Mouse (Mus musculus): ENCODE results near the gene Ulbp1.
"Not testable (repeated sequence)": the region's sequence is repeated elsewhere in the genome, so short reads cannot be mapped to it uniquely, and the experiment has no call there.

Gene Ulbp1

GRCm38 (mm10) chr10:7473197-7473889, at the start of gene Ulbp1:
TSS of gene Ulbp1 (minus strand) at chr10:7473638.
- DNase-seq (ENCODE audit: low read depth, low spot score) = peak; percentile 69

GRCm38 (mm10) chr10:7498180-7498579, 24.7 kb upstream of the Ulbp1 start:
- DNase-seq (ENCODE audit: low read depth, low spot score) = not testable (repeated sequence)

GRCm38 (mm10) chr10:7492384-7492783, 18.9 kb upstream of the Ulbp1 start:
- not testable (repeated sequence) for DNase-seq (ENCODE audit: low read depth, low spot score)

DNA sequence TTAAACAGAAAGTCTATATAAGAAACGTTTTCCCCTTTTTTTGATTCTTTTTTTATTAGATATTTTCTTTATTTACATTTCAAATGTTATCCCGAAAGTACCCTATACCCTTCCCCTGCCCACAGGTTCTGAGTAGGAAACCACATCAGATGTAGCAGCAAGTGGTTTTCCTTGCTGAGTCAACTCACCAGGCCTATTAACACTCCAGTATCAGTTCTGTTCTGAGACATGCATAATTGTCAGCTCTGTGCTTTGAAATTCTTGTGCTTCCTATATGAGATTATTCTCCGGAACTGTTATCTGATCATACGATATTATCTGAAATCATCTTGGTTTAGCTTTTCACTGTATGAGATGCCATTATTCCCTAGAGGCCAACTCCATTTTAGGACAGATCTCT, 10.2 kb upstream of the Ulbp1 start:
- DNase-seq (ENCODE audit: low read depth, low spot score) = no peak

GRCm38 (mm10) chr10:7474225-7474624, 787 bp upstream of the Ulbp1 start:
- DNase-seq (ENCODE audit: low read depth, low spot score) = not testable (repeated sequence)

- no peak for DNase-seq (ENCODE audit: low read depth, low spot score)
Observed at GRCm38 (mm10) chr10:7471664-7472063, 1.8 kb downstream of the Ulbp1 start.

DNA sequence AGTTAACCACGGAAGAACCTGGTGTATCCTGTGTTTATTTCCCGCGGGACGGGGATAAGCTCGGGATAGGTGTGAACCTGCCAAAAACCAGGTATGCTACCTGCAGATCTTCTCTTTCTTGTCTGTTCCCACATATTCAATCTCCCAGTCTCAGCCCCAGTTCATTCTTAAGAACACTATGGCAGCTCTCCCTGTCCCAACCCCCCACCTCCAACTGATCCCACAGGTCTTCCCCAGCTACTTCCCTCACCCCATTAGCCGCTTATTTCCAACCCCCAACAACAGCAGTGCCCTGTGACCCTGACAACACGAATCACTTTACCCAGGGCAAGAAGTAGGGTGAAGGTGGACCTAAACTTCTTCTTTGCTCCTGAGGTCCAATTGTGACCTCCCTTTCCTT, 3.0 kb downstream of the Ulbp1 start:
- DNase-seq (ENCODE audit: low read depth, low spot score) = no peak

- DNase-seq (ENCODE audit: low read depth, low spot score) = peak; percentile 63
Observed at GRCm38 (mm10) chr10:7469716-7470414, 3.6 kb downstream of the Ulbp1 start.

DNA sequence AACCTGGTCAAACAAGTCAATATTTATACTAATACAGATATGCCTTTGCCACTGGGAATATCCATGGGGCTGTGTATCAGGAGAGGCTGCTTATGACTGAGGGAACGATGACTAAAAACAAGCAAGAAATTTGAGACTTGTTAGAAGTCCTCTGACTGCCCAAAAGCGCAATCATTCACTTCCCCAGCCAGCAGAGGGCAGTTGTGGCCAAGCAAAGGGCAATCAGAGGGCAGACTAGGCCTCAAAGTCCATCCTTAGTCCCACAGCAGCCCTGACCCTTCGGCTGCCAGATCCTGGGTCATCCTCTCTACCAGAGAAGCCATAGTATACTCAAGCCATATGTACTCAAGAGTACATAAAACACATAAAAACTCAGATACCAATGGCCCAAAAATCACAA, 11.4 kb downstream of the Ulbp1 start:
- DNase-seq (ENCODE audit: low read depth, low spot score) = peak; percentile 67

GRCm38 (mm10) chr10:7438928-7439327, 34.5 kb downstream of the Ulbp1 start:
- DNase-seq (ENCODE audit: low read depth, low spot score) = no peak

- DNase-seq (ENCODE audit: low read depth, low spot score) = no peak
Observed at GRCm38 (mm10) chr10:7393143-7394035, 80.0 kb downstream of the Ulbp1 start.

- DNase-seq (ENCODE audit: low read depth, low spot score) = no peak
Observed at GRCm38 (mm10) chr10:7391935-7392930, 81.2 kb downstream of the Ulbp1 start.

DNA sequence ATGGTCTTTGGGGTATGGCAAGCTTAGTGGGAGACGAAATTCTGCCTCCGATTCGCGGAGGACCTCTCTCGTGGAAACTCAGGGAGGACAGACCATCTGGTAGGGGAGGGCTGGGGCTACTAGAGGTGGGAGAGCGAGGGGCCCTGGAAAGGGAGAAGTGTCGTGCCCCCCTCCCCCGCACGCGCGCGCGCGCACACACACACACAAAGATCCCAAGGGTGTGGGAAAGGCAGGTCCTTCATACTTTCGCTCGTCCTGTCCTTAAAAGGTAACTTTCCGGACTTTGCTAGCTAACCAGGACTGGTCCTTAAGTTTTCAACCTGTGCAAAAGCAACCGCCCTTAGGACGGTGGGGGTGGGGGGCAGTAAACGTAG, 81.9 kb downstream of the Ulbp1 start:
- no peak for DNase-seq (ENCODE audit: low read depth, low spot score)

DNA sequence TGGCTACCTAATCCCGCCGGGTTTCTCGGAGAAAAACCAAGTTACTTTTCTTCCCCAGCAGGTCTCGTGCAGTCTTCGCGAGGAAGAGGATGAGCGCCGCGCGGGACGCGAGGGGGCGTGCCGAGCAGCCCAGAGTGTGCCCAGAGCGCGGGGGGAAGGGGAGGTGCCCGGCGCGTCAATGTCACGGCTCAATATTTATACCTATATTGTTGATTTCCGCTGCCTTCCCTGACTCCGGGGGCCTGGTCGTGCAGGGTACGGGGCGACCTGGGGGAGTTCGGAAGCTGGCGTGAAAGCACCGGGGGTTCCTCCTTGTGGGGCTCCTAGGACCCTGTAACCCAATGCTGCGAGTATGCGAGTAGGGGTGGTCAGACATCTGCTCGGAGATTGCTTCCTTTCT, 82.3 kb downstream of the Ulbp1 start:
- no peak for DNase-seq (ENCODE audit: low read depth, low spot score)

All from 3T3-L1 (cell line).